Mouse (Mus musculus) adrenal gland, adult 8-10 months (tissue): ENCODE measurements around the gene Btbd19. TPM values are rescaled to one million over a fixed set of nuclear protein-coding genes. Genes with fewer than 3 reads are reported as not detected.

Experiments
- microRNA-seq, 2 experiments: library from miRNA; unstranded; fragments of <30 nt; microRNA quantifications; one replicate each; pipeline ENCODE4 v1.2.0; 2022
- total RNA-seq, 4 experiments: library from RNA; stranded (reverse); gene quantifications; 2 replicates each; pipeline ENCODE4 v1.2.4; 2022

The Btbd19 gene
- total RNA-seq, 4 experiments from 2014 or later = 6.6 to 11.4 (median 9.1) TPM

Small RNA genes within 50 kb of the gene (microRNA-seq; reads per million reads assigned to microRNA genes)
- 0 reads per million in 2 experiments for gene Gm22398

Other genes starting within 250 kb of the Btbd19 start
- 1 to 10 TPM; 4.9 to 7.2 (median 5.6) TPM for gene Zswim5, start 248.3 kb downstream of the Btbd19 start, total RNA-seq
- 100 to 1,000 TPM; 123 to 137 (median 128) TPM for gene Urod, start 131.3 kb downstream of the Btbd19 start, total RNA-seq
- 10 to 100 TPM; 29.5 to 41.4 (median 34.6) TPM for gene Hectd3, start 130.4 kb downstream of the Btbd19 start, total RNA-seq
- gene Eif2b3, start 106.3 kb downstream of the Btbd19 start, total RNA-seq = 10 to 100 TPM; 32.2 to 40.2 (median 33.8) TPM
- 1 to 10 TPM; 3.8 to 9.0 (median 8.3) TPM for gene Ptch2, start 29.6 kb downstream of the Btbd19 start, total RNA-seq
- not detected for gene Tctex1d4, start 1.1 kb upstream of the Btbd19 start, total RNA-seq
- 10 to 100 TPM in 1 of 4 experiments, 1 to 10 TPM in 3; 4.5 to 18.0 (median 5.8) TPM for gene Plk3, start 8.2 kb upstream of the Btbd19 start, total RNA-seq
- 1,000 to 10,000 TPM in 2 of 4 experiments, 100 to 1,000 TPM in 2; 974 to 1,059 (median 1,012) TPM for gene Rps8, start 30.5 kb upstream of the Btbd19 start, total RNA-seq
- gene Kif2c, start 56.9 kb upstream of the Btbd19 start, total RNA-seq = 1 to 10 TPM in 1 of 4 experiments, under 1 TPM in 3; 0.87 to 1.1 (median 0.93) TPM
- gene Tmem53, start 126.2 kb upstream of the Btbd19 start, total RNA-seq = 100 to 1,000 TPM in 1 of 4 experiments, 10 to 100 TPM in 3; 52.4 to 103 (median 74.9) TPM
- gene Armh1, start 126.4 kb upstream of the Btbd19 start, total RNA-seq = 1 to 10 TPM; 2.6 to 3.7 (median 3.0) TPM